Mouse (Mus musculus) liver, embryonic 14.5 days (tissue): ENCODE measurements around the gene Atp6v1c2.

ENCODE experiments used
- CTCF ChIP-seq: IDR thresholded peaks from 2 replicates; pipeline ENCODE4 v1.5.1; 2016; ENCODE audit warnings: antibody characterized with exemption, low read depth, control low read depth
- EP300 ChIP-seq: IDR thresholded peaks from 2 replicates; pipeline ENCODE4 v1.6.1; 2016; ENCODE audit warnings: antibody characterized with exemption, low read depth

GRCm38 (mm10) chr12:17266673-17266990 lies 62.5 kb downstream of the Atp6v1c2 start:
- TF ChIP-seq CTCF: no peak
- no peak for TF ChIP-seq EP300
